Mouse (Mus musculus): ENCODE measurements around the gene Grwd1. TPM values are rescaled to one million over a fixed set of nuclear protein-coding genes. Genes with fewer than 3 reads are reported as not detected.
A peak's percentile ranks its signal among the peaks of the same experiment; 100 is the strongest.
"Not testable (repeated sequence)": the region's sequence is repeated elsewhere in the genome, so short reads cannot be mapped to it uniquely, and the experiment has no call there.

The Grwd1 gene
- 17.9 TPM in 2 replicates for polyA plus RNA-seq (2012; rRNA removed)

DNA sequence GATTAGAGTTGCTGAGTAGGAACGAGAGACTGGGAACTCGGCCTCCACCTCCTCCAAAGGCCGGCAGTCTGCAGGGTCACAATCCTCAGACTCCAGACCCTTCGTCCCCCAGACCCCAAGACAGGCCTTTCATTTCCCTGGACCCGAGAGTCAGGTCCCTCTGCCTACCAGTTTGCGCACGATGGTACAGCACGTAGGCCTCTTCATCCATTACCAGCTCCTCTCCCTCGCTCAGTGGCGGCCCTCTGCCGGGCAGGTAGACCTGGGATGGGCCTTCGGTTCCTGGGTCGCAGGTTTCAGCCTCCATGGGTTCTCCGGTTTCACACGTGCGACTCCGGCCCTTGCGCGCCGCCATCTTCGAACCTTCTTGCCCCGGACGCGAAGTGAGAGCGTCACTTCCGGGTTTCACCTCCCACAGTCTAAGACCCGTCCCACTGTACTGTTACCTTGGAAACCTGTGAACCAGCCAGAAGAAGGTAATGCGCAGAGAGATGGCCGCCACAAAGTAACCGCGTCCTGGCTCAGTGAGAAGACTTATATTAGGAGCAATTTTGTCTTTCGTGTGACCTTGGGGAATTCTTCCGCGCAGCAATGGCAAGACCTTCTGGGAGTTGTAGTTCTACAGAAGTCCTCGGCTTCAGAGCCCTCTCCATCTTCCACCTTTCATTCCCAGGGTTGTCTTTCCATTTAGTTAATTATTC is at the start of gene Grwd1:
Gene Grwd1, minus strand, starts transcription at position 518 of the 701 bp plus-strand sequence.
- peak; percentile 75 to 90 for DNase-seq (ENCODE audit: extremely low spot score in 1 of 2, low spot score in 1 of 2)

GRCm38 (mm10) chr7:45880531-45880930 is 49.8 kb upstream of the Grwd1 start:
- no peak for DNase-seq (ENCODE audit: extremely low spot score in 1 of 2, low spot score in 1 of 2)

GRCm38 (mm10) chr7:45878278-45878677 is 47.5 kb upstream of the Grwd1 start, which contains the start of gene Grin2d:
Gene Grin2d (minus strand): TSS chr7:45878378.
- not testable (repeated sequence) for DNase-seq (ENCODE audit: extremely low spot score in 1 of 2, low spot score in 1 of 2)

DNA sequence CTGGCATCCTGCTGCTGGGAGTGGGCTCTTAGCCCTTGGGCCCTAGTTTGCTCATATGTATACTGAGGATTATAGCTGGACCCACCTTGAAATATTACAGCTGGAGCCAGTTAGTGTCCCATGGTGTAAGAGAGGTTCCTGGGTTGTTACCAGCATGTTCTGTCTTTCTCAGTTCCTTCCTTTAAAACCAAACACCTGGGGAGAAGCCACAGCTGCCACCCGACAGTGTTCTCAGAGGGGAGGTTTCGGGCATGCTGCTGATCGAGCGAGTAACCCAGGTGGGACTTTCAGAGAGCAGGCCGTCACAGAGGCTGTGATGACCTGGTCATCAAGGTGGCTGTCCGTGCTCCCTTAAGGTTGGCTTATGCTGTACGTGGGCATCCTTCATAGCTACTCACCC is 46.2 kb upstream of the Grwd1 start:
- DNase-seq (ENCODE audit: extremely low spot score in 1 of 2, low spot score in 1 of 2) = no peak

- peak in 1 of 2 experiments; percentile 50 for DNase-seq (ENCODE audit: extremely low spot score in 1 of 2, low spot score in 1 of 2)
These were observed 42.6 kb upstream of the Grwd1 start for GRCm38 (mm10) chr7:45873061-45873947.

DNA sequence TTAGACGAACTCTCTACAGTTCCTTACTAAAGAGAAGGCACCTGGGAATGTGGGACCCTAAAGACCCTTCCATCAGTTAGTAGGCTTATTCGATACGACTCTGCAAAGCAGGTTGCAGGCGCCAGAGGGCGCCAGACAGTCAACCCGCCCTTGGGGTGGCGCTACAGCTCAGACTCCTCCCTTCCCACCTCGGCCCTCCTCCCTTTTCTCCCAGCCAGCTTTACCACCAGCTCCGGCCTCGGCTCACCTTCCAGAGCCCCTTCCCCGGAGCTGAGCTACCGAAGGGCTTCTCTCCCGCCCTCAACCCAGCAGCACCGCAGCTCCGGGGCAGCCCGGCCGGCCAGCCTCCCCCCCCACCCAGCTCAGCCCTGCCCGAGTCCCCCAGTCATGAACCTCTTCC is 41.9 kb upstream of the Grwd1 start, which contains the start of gene Kdelr1:
Gene Kdelr1, plus strand, starts transcription at position 149 of the 400 bp plus-strand sequence.
- peak; percentile 64 to 95 for DNase-seq (ENCODE audit: extremely low spot score in 1 of 2, low spot score in 1 of 2)

DNA sequence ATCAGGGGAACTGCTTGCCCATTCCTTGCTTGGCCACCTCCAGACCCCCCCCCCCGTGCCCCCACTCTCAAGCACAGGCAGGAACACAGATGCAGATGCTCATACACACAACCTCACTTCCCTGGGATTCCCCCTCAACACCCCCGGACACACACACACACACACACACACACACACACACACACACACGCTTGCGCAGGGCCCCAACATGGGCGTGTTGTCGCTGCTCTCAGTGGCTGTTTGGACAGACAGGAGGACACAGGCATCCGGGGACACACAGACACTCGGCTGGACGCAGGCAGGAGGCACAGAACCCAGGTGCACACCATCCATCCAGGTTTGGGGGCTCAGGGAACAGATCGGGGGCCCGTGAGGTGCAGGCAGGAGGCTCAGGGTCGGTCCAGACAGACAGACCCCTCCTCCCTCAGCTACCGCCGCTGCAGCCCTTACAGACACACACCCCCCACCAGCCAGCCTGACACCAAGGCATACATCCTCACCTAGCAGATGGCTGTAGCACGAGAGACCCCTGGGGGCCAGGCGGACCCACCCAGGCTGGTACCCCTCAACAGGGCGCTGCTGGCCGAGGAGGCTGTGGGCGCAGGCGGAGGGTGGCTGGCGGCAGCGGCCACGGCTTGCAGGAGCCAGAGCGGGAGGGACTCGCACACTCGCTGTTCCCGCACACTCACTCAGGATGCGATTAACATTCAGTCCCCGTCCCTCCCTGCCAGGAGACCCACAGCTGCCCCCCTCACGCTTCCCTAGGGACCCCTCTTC is 39.7 kb upstream of the Grwd1 start:
- no peak for DNase-seq (ENCODE audit: extremely low spot score in 1 of 2, low spot score in 1 of 2)

GRCm38 (mm10) chr7:45869787-45870186 is 39.0 kb upstream of the Grwd1 start:
- DNase-seq (ENCODE audit: extremely low spot score in 1 of 2, low spot score in 1 of 2) = no peak

- DNase-seq (ENCODE audit: extremely low spot score in 1 of 2, low spot score in 1 of 2) = no peak
These were observed 38.4 kb upstream of the Grwd1 start for GRCm38 (mm10) chr7:45869107-45869670.

DNA sequence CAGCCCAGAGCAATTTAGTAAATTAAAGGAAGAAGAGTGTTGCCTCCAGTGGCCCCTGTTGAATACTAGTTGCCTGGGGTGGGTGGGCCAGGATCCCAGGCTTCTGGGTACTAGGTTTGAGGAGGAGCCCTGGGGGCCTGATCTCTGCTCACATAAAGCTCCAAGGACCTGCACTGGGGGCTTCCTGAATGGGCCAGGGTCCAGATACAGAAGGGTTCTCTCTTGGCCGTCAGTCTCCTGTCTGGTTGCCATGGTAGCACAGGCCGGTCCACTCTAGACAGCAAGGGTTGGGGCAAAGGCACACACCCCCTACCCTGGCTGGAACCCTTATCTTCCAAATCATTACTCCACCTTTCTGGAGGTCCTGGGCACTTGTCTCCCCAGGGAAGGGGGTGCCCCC is 37.1 kb upstream of the Grwd1 start:
- no peak for DNase-seq (ENCODE audit: extremely low spot score in 1 of 2, low spot score in 1 of 2)

- peak; percentile 49 to 77 for DNase-seq (ENCODE audit: extremely low spot score in 1 of 2, low spot score in 1 of 2)
These were observed 35.5 kb upstream of the Grwd1 start for GRCm38 (mm10) chr7:45865925-45866910.

DNA sequence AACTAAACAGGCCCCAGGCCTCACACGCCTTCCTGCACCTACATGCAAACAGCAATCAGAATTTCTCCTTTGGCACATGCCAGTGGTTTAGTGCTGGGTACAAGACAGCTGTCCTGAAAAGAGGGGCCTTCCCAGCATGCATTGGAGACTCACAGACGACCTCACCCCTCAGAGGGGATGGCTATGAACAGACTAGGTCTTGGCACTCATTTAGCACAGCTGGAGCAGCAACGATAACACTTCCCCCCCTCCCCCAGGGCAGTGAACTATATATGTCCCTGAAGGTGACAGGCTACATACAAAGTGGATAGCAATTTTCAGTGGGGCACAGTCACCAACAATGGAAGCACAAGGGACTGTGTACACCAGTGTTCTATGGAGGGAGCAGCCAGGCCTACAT is 33.7 kb upstream of the Grwd1 start:
- DNase-seq (ENCODE audit: extremely low spot score in 1 of 2, low spot score in 1 of 2) = no peak

GRCm38 (mm10) chr7:45862804-45863203 is 32.1 kb upstream of the Grwd1 start:
- no peak for DNase-seq (ENCODE audit: extremely low spot score in 1 of 2, low spot score in 1 of 2)

GRCm38 (mm10) chr7:45859008-45859407 is 28.3 kb upstream of the Grwd1 start:
- DNase-seq (ENCODE audit: extremely low spot score in 1 of 2, low spot score in 1 of 2) = no peak

DNA sequence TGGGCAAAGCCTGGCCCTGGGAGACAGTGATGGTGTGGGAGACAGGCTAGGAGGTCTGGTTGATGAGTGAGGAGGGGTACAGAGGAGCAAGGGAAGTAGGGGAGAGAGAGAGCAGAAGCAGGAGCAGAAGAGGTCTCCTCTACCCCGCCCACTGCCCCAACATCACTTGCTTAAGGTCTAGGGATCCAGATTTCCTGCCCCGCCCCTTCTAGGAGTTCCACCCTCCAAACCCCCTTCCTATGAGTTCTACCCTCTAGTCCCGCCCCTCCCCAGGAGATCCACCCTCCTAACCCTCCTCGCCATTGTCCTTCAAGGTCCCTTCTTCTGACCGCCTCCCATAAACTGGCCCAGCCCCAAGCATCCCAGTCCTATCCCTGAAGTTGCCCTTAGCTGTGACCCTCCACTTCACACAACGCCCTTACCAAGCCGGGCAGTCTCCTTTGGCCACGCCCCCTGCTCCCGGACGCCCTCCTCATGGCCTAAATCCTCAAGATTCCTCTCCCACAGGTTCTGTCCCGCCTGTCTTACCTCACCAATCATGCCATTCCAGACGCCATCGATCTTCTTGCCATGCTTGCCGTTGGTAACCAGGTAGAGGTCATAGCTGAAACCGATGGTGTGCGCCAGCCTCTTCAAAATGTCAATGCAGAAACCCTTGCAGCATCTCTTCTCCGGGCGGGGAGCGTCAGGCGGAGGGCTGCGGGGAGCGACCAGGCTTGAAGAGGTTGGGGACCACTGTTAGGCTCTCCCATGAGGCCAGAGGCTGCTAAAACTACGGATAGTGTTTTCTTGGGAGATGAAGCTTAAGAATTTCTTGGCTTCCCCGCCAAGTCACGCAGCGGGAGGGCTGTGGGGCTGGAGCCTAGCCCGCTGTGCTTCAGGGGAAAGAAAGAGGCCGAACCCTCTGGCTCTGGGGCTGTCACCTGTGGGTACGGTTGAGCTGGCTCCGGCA is 26.5 kb upstream of the Grwd1 start:
- DNase-seq (ENCODE audit: extremely low spot score in 1 of 2, low spot score in 1 of 2) = no peak

DNA sequence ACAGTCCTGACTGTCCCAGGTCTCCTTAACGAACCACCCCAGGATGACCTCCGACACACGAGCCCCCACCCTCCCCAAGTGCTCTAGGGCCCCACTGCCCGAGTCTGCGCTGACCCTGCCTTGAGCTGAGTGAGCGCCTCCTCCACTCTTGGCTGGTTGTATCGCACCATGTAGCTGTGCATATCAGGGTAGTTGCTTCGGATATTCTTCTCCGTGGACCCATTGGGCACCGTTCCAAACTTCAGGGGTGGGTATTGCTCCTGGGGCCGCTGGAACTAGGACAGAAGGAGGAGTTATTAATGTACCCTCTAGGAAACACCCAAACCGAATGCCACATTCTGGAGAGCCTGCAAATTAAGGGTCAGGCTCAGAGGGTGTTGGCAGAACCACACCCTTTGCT is 22.3 kb upstream of the Grwd1 start:
- no peak for DNase-seq (ENCODE audit: extremely low spot score in 1 of 2, low spot score in 1 of 2)

GRCm38 (mm10) chr7:45850661-45851060 is 19.9 kb upstream of the Grwd1 start:
- DNase-seq (ENCODE audit: extremely low spot score in 1 of 2, low spot score in 1 of 2) = no peak

- DNase-seq (ENCODE audit: extremely low spot score in 1 of 2, low spot score in 1 of 2) = no peak
These were observed 17.8 kb upstream of the Grwd1 start for GRCm38 (mm10) chr7:45848447-45849027.

Measured in frontal cortex, adult 2 months (tissue).